ENCODE assay signal across 9 mouse cellular contexts in the genomic region with DNA sequence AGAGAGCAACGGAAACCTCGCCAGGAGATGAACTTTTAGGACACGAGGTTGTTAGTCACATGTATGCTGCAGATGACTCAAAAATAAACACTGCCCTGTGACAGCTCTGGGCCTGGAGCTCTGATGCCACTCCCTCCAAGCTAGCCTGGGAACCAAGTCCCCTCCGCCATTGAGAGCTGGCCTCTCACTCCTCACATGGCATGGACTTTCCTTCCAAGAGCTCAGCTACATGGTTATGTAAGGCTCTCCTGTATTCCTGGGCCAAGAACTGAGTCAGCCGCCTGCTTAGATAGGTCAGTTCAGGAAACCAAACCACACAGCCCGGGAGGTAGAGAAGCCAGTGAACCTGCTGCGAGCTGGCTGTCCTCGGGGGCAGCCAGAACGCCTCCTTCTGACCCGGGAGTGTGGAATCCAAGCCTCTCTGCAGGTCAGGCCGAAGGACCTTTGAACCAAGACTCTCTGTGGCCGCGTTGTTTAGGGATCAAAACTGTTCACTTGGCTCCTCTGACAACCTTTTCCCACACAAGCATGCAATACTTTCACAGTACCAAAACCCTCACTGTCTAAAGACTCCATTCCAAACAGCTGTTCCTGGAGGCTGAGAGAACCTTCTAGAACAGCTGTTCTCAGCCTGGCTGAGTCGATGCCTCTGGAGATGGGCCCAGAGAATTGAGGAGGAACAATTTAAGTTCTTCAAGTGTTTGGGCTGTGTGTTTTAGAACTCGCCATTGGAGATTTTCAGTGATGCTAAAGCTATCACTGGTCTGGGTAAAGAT.
DNase-seq lines count a peak whose midpoint lies in the region; ATAC-seq and TF ChIP-seq lines count a peak whose summit lies in the region.
"Had no signal": no experiment of that assay in that cellular context is flagged by ENCODE, and none has a peak within 500 bp of the region (broad histone marks: within the 10 kb centered on the region; RNA-seq: fewer than 3 reads in every experiment).

No protein-coding gene starts in this region.

- H3K9ac ChIP-seq in kidney, embryonic 15.5 days = no peak overlapping the region
- no peak overlapping the region for H3K9ac ChIP-seq in intestine, embryonic 16.5 days (ENCODE audit: low read depth, low read length)
- H3K9ac ChIP-seq in neural tube, embryonic 15.5 days (replicated peaks) = no peak overlapping the region
- H3K9ac ChIP-seq: neural tube, embryonic 13.5 days had no signal

- H3K4me1 ChIP-seq in kidney, embryonic 15.5 days = no peaks in the 10 kb centered on the region
- 0 out of 2 replicates have a peak, but pooled peaks cover 3% of the 10 kb centered on the region for H3K4me1 ChIP-seq in intestine, embryonic 16.5 days (ENCODE audit: control insufficient read depth, insufficient read depth, low read length)
- H3K4me1 ChIP-seq in neural tube, embryonic 15.5 days = no peaks in the 10 kb centered on the region
- H3K4me1 ChIP-seq: neural tube, embryonic 13.5 days had no signal

- H3K36me3 ChIP-seq in kidney, embryonic 15.5 days = no peaks in the 10 kb centered on the region
- H3K36me3 ChIP-seq in intestine, embryonic 16.5 days (ENCODE audit: control insufficient read depth, insufficient read depth, low read length) = no peaks in the 10 kb centered on the region
- no peaks in the 10 kb centered on the region for H3K36me3 ChIP-seq in neural tube, embryonic 15.5 days
- H3K36me3 ChIP-seq: neural tube, embryonic 13.5 days had no signal

- no peaks in the 10 kb centered on the region for H3K27me3 ChIP-seq in kidney, embryonic 15.5 days
- H3K27me3 ChIP-seq in Patski = peaks cover 1% of the 10 kb centered on the region
- H3K27me3 ChIP-seq in intestine, embryonic 16.5 days (replicated peaks; ENCODE audit: control insufficient read depth, insufficient read depth, low read length) = no peaks in the 10 kb centered on the region
- H3K27me3 ChIP-seq in neural tube, embryonic 15.5 days (replicated peaks) = no peaks in the 10 kb centered on the region
- H3K27me3 ChIP-seq: neural tube, embryonic 13.5 days had no signal

- 72% methylated on average over 15 of the region's 15 CpGs for WGBS in kidney, embryonic 15.5 days
- WGBS in intestine, embryonic 16.5 days = 77% methylated on average over 15 of the region's 15 CpGs
- 93% methylated on average over 15 of the region's 15 CpGs for WGBS in neural tube, embryonic 15.5 days

- H3K4me3 ChIP-seq in kidney, embryonic 15.5 days (replicated peaks) = no peak overlapping the region
- H3K4me3 ChIP-seq in intestine, embryonic 16.5 days (ENCODE audit: low read length) = no peak overlapping the region
- H3K4me3 ChIP-seq in neural tube, embryonic 15.5 days (replicated peaks) = no peak overlapping the region
- H3K4me3 ChIP-seq: neural tube, embryonic 13.5 days had no signal

- no peak for TF ChIP-seq CTCF in Patski (IDR thresholded peaks at IDR 0.05)

- H3K4me2 ChIP-seq in kidney, embryonic 15.5 days = no peak overlapping the region
- no peak overlapping the region for H3K4me2 ChIP-seq in intestine, embryonic 16.5 days (ENCODE audit: low read depth, low read length)
- no peak overlapping the region for H3K4me2 ChIP-seq in neural tube, embryonic 15.5 days
- H3K4me2 ChIP-seq: neural tube, embryonic 13.5 days had no signal

- peak; percentile 96 for DNase-seq in kidney, adult 11 months
- DNase-seq in Patski (ENCODE audit: low read depth, low spot score) = peak; percentile 58
- DNase-seq in fat pad, adult 2 months (ENCODE audit: extremely low read depth, low read depth, low spot score) = peak; percentile 54
- DNase-seq in kidney, postnatal 36 days = peak; percentile 82 to 95
- no peak for DNase-seq in embryo, embryonic 11 days

- no peak for ATAC-seq in kidney, embryonic 15.5 days (replicated peaks; ENCODE audit: low FRiP score)
- peak; percentile 27 for ATAC-seq in Patski
- ATAC-seq in intestine, embryonic 16.5 days = no peak
- ATAC-seq in neural tube, embryonic 15.5 days (ENCODE audit: low FRiP score) = no peak

- no peaks in the 10 kb centered on the region for H3K9me3 ChIP-seq in kidney, embryonic 15.5 days (replicated peaks)
- H3K9me3 ChIP-seq in intestine, embryonic 16.5 days (ENCODE audit: control insufficient read depth, low read length) = no peaks in the 10 kb centered on the region
- no peaks in the 10 kb centered on the region for H3K9me3 ChIP-seq in neural tube, embryonic 15.5 days (replicated peaks)
- H3K9me3 ChIP-seq: neural tube, embryonic 13.5 days had no signal

- no peak overlapping the region for H3K27ac ChIP-seq in kidney, embryonic 15.5 days
- no peak overlapping the region for H3K27ac ChIP-seq in intestine, embryonic 16.5 days (ENCODE audit: low read length)
- H3K27ac ChIP-seq in neural tube, embryonic 15.5 days (replicated peaks) = no peak overlapping the region
- H3K27ac ChIP-seq: neural tube, embryonic 13.5 days had no signal

- CTCF ChIA-PET in Patski (lab: Charles Lee) = interaction anchor here (1.2 kb wide), 1 partner anchor 12 kb away, joined by 3 read pairs; no protein-coding TSS in a partner anchor

- POLR2A ChIA-PET in Patski (lab: Charles Lee) = interaction anchor here (0.5 kb wide), 1 partner anchor 284 kb away, joined by 6 read pairs; no protein-coding TSS in a partner anchor

- in situ Hi-C loops in Patski (cut with MboI; ENCODE audit: low pct_unique_long_range_greater_than_20kb) = loop anchor here (5.0 kb wide), 1 partner anchor 101 kb away; no protein-coding TSS in a partner anchor
